Mouse (Mus musculus): ENCODE results near the gene Antxr1. TPM values are rescaled to one million over a fixed set of nuclear protein-coding genes. Genes with fewer than 3 reads are reported as not detected.

Gene Antxr1
- polyA plus RNA-seq (2017; shearing (Covaris generic)) = under 1 TPM in 1 of 2 experiments, not detected in 1; 0.16 TPM

DNA sequence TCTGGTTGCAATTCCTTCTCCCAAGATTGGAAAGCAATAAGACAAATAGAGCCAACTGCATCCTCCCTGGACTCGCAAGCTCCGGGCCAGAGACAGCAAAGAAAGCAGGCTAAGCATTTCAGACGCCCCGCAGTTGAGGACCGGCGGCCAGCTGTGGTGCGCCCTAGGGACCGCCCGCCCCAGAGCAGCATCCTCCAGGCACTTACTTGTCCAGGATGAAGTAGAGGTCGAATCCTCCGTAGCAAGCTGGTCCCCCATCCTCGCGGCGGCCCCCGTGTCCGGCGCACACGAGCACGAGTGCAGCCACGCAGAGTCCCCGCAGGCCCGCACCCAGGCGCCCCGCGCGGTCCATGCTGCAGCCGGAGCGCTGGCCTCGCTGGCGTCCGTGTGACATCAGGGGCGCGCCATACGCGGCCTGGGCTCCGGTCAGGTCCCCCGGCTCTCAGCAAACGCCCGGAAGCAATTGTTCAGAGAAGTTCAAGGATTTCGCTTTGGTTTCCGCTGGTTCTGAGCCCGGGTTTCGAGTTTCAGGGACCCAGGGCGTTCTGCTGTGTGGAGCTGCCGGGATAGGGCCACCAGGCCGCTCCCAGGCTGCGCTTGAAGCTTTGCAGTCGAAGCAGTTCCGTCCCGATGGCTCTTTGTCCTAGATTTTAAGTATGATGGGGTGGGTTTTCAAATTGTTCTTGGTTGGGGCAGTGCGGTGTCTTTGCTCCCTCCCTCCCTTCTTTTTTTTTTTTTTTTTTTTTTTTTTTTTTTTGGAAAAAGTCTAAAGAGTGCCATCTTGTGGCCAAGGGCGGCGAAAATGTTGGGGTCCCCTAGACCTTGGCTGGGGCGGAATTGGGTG, at the start of gene Antxr1:
TSS of gene Antxr1 (minus strand) at position 731 of the 844 bp plus-strand sequence.

DNA sequence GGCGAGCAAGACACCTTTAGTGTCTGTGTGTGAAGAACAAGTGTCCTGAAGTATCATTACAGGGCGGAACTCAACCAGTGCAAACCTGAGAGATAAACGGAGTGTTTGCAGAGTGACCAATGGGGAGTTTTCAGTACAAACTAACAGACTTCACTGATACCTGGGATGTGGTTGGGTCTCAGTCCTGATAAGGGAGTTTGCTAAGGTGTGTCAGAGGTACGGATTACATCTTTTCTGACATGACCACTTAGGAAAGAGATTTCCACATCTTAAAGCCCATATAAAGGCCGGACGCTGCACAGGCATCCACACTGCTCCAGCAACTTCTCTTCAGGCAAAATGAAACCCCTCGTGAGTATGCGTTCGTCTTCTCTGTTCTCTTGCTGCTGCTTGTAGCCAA, 37.4 kb upstream of the Antxr1 start, which contains the start of gene Gkn2:
TSS of gene Gkn2 (plus strand) at position 301 of the 400 bp plus-strand sequence.

DNA sequence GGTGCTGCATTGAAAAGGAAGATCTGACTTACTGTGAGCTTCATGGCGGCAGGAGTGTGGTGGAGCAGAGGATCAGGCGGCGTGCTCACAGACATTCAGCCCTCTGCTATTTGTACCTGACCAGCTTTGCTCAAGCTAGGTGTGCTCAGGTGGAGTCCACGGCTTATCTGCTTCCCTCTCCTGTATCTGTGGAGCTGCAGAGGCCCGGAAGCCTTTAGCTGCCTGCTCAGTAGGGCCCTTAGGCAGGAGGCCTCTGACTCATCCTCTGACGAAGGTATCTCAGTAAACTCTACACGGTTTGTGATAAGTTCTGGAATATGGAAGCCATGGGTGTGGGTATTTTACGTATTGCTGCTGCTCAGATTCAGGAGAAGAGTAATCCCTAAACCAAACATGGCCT, 15.2 kb upstream of the Antxr1 start, which contains the start of gene Gkn1:
TSS of gene Gkn1 (minus strand) at position 114 of the 400 bp plus-strand sequence.

DNA sequence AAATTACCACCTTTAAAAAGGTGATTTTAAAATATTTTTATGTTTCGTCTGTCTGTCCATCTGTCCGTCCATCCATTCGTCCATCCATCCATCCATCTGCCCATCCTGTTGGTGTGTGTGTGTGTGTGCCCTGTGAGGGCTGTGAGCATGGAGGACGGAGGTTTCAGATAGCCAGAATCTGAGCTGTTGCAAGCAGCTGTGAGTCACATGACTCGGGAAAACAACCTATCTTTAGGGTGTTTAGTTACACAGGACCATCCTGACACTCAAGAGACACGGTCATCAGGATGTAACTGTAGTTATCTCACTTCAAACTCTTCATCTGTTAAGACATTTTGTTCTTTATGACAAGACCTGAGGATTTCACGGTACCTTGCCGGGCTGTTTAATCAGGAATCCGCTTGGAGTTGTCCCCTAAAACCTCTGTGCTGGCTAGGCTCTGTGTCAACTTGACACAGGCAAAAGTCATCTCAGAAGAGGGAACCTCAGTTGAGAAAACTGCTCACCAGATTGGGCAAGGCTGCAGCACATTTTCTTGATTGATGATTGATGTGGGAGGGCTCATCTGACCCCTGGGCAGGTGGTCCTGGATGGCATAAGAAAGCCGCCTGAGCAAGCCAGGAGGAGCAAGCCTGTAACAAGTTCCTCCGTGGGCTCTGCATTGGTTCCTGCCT, 231.4 kb downstream of the Antxr1 start, which contains the start of gene D6Ertd527e:
TSS of gene D6Ertd527e (plus strand) at position 624 of the 674 bp plus-strand sequence.

Other genes with a start within 250 kb of the Antxr1 start
- gene D6Ertd527e, start 231.1 kb downstream of the Antxr1 start, polyA plus RNA-seq (2017; shearing (Covaris generic)) = under 1 TPM; 0.07 to 0.27 TPM
- gene Gkn1, start 15.1 kb upstream of the Antxr1 start, polyA plus RNA-seq (2017; shearing (Covaris generic)) = not detected
- gene Gkn2, start 37.5 kb upstream of the Antxr1 start, polyA plus RNA-seq (2017; shearing (Covaris generic)) = not detected
- gene Gkn3, start 53.1 kb upstream of the Antxr1 start, polyA plus RNA-seq (2017; shearing (Covaris generic)) = not detected
- gene Bmp10, start 93.2 kb upstream of the Antxr1 start, polyA plus RNA-seq (2017; shearing (Covaris generic)) = not detected
- gene Arhgap25, start 197.4 kb upstream of the Antxr1 start, polyA plus RNA-seq (2017; shearing (Covaris generic)) = 100 to 1,000 TPM; 107 to 163 TPM